Mouse (Mus musculus): Measurements from ENCODE around the gene Matk. TPM values are rescaled to one million over a fixed set of nuclear protein-coding genes. Genes with fewer than 3 reads are reported as not detected.
A peak's percentile ranks its signal among the peaks of the same experiment; 100 is the strongest.
"Not testable (repeated sequence)": the region's sequence is repeated elsewhere in the genome, so short reads cannot be mapped to it uniquely, and the experiment has no call there.

Matk gene
- 21.8 and 37.6 TPM in 2 replicates for polyA plus RNA-seq (2014; fragmentation: Nextera tagmentation; extraction: Ambion mirVana)

DNA sequence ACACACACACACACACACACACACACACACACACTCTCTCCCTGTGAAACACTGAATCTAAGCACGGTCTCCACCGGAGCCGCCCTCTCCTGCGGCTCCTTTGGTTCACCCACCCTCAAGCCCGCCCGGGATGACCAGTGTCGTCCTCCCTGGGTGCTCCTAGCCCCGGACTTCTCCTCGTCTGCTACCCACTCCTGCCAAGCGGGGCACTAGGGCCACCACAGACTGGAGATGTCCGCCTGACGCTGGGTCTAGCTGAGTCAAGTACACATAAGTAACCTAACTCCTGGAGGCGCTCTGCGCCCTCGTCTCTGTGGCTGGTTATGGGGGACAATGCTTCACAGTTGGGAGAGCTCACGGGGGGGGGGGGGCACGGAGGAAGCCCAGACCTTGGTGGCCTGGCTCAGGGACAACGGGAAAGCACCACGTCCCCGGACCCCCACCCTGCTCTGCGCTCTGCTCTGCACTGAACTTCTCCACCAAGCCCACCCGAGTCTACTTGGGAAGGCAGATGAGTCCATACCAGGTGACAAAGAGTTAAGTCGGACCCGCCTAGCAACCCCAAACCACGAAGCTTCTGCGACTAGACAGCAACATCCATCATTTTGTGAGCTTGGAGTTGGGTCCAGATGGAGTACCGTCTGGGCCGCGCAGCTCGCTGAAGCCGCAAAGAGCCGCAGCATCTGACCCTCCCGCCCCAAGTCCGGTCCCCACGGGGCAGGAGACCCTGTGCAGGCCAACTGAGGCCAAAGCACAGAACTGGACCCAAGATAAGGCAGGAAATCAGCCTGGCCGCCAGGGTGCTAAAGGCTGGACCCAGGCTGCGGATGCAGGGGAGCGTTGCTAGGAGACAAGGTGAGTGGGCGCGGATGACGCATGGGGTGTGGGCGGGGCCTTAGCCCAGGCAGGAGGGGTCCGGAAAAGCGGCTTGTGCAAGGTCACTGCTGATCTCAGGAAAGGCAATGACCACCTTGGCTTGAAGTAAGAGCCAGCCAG is at the start of gene Matk:
Gene Matk (plus strand): TSS at position 512 of the 996 bp plus-strand sequence.
- H3K4me1 ChIP-seq (ENCODE audit: control insufficient read depth, insufficient read depth, low read length), result peaks cover 13% of the 10 kb centered on the region
- WGBS, result 10% methylated on average over 42 of the region's 44 CpGs
- peak; percentile 74 for ATAC-seq (ENCODE audit: low read depth)

GRCm38 (mm10) chr10:81202978-81203720 is 49.6 kb upstream of the Matk start:
- no peaks in the 10 kb centered on the region for H3K4me1 ChIP-seq (ENCODE audit: control insufficient read depth, insufficient read depth, low read length)
- no peaks in the 10 kb centered on the region for H3K9me3 ChIP-seq (ENCODE audit: control insufficient read depth, low read length)
- no peak overlapping the region for H3K27ac ChIP-seq (ENCODE audit: low read depth, low read length)
- no peak for ATAC-seq (ENCODE audit: low read depth)
- no peak overlapping the region for H3K9ac ChIP-seq (replicated peaks; ENCODE audit: low read depth, low read length)
- WGBS, result 73% methylated on average over 8 of the region's 8 CpGs
- peaks cover 16% of the 10 kb centered on the region for H3K36me3 ChIP-seq (ENCODE audit: control insufficient read depth, insufficient read depth, low read length)
- H3K4me2 ChIP-seq (ENCODE audit: low read depth, low read length), result no peak overlapping the region
- no peak overlapping the region for H3K4me3 ChIP-seq (ENCODE audit: low read depth, low read length)
- H3K27me3 ChIP-seq (ENCODE audit: control insufficient read depth, insufficient read depth, low read length), result no peaks in the 10 kb centered on the region

More for the DNA sequence above, at the start of gene Matk:
- Histone ChIP-seq H3K9ac (replicated peaks; ENCODE audit: low read depth, low read length) (0 out of 2 replicates have a peak within 1 kb of the TSS, but pooled peaks have one; percentile 26), H3K4me3 (ENCODE audit: low read depth, low read length) (peak within 1 kb of the TSS; percentile 19; the same call in 1 of the 2 replicates), H3K27ac (ENCODE audit: low read depth, low read length) (no peak within 1 kb of the TSS), H3K9me3 (ENCODE audit: control insufficient read depth, low read length) (no peaks in the 10 kb centered on the region), H3K27me3 (ENCODE audit: control insufficient read depth, insufficient read depth, low read length) (peaks cover 20% of the 10 kb centered on the region), H3K4me2 (ENCODE audit: low read depth, low read length) (peak within 1 kb of the TSS; percentile 58), H3K36me3 (ENCODE audit: control insufficient read depth, insufficient read depth, low read length) (peaks cover 7% of the 10 kb centered on the region; the same call in 1 of the 2 replicates)

DNA sequence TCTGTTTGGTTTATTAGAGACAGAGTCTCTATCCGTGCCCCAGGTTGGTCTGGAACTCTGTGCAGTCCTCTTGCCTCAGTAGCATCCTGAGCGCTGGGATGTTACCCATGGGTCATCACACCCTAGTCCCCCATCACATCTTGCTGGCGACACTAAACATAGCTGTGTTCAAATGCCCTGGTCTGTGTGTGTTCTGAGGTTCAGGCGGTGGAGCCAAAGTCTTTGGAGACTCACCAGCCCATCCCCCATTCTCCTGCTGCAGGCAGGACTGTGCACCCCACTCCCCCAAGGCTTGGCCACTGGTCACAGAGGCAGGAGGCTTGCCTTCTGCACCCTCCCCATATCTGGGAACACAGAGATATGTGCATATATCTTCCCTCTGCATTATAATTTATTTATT is 48.6 kb upstream of the Matk start:
- Histone ChIP-seq H3K9ac (replicated peaks; ENCODE audit: low read depth, low read length) (0 out of 2 replicates have a peak overlapping the region, but pooled peaks have one; percentile 1), H3K4me3 (ENCODE audit: low read depth, low read length) (no peak overlapping the region), H3K4me1 (ENCODE audit: control insufficient read depth, insufficient read depth, low read length) (no peaks in the 10 kb centered on the region), H3K9me3 (ENCODE audit: control insufficient read depth, low read length) (no peaks in the 10 kb centered on the region), H3K27me3 (ENCODE audit: control insufficient read depth, insufficient read depth, low read length) (no peaks in the 10 kb centered on the region), H3K4me2 (ENCODE audit: low read depth, low read length) (no peak overlapping the region), H3K36me3 (ENCODE audit: control insufficient read depth, insufficient read depth, low read length) (peaks cover 25% of the 10 kb centered on the region), H3K27ac (ENCODE audit: low read depth, low read length) (no peak overlapping the region)
- ATAC-seq (ENCODE audit: low read depth), result 0 out of 2 replicates have a peak, but pooled peaks have one; percentile 9
- 72% methylated on average over 4 of the region's 4 CpGs for WGBS

GRCm38 (mm10) chr10:81210154-81210553 is 42.6 kb upstream of the Matk start:
- H3K9me3 ChIP-seq (ENCODE audit: control insufficient read depth, low read length), result no peaks in the 10 kb centered on the region
- no peak overlapping the region for H3K4me2 ChIP-seq (ENCODE audit: low read depth, low read length)
- H3K4me1 ChIP-seq (ENCODE audit: control insufficient read depth, insufficient read depth, low read length), result no peaks in the 10 kb centered on the region
- H3K27ac ChIP-seq (ENCODE audit: low read depth, low read length), result no peak overlapping the region
- no peak for ATAC-seq (ENCODE audit: low read depth)
- no peak overlapping the region for H3K9ac ChIP-seq (replicated peaks; ENCODE audit: low read depth, low read length)
- 95% methylated on average over 5 of the region's 5 CpGs for WGBS
- H3K4me3 ChIP-seq (ENCODE audit: low read depth, low read length), result no peak overlapping the region
- H3K36me3 ChIP-seq (ENCODE audit: control insufficient read depth, insufficient read depth, low read length), result peaks cover 72% of the 10 kb centered on the region
- H3K27me3 ChIP-seq (ENCODE audit: control insufficient read depth, insufficient read depth, low read length), result no peaks in the 10 kb centered on the region

- Histone ChIP-seq H3K27ac (ENCODE audit: low read depth, low read length) (no peak overlapping the region), H3K4me2 (ENCODE audit: low read depth, low read length) (no peak overlapping the region), H3K9me3 (ENCODE audit: control insufficient read depth, low read length) (no peaks in the 10 kb centered on the region), H3K4me3 (ENCODE audit: low read depth, low read length) (no peak overlapping the region), H3K27me3 (ENCODE audit: control insufficient read depth, insufficient read depth, low read length) (no peaks in the 10 kb centered on the region), H3K36me3 (ENCODE audit: control insufficient read depth, insufficient read depth, low read length) (peaks cover 55% of the 10 kb centered on the region), H3K4me1 (ENCODE audit: control insufficient read depth, insufficient read depth, low read length) (no peaks in the 10 kb centered on the region), H3K9ac (replicated peaks; ENCODE audit: low read depth, low read length) (no peak overlapping the region)
- ATAC-seq (ENCODE audit: low read depth), result no peak
- 86% methylated on average over 6 of the region's 6 CpGs for WGBS
Observed at GRCm38 (mm10) chr10:81216260-81216659, 36.5 kb upstream of the Matk start.

DNA sequence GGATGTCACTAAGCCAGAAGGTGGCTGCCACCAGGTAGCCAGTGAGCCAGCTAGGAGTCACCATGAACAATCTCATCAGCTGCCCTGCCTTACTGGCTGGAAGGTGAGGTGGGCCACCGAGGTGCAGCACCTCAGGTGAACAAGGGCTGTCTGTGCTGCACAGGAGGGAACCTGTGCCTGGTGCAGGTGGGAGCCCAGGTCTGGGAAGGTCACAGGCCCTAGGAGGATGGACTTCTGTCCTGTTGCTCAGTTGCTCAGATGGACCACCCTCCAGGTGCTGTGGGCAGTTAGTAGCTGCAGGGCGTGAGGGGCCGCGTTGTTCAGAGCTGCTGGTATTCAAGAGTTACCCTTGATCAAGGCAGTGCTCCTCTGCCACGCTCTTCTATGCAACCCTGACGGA is 35.9 kb upstream of the Matk start:
- Histone ChIP-seq H3K27ac (ENCODE audit: low read depth, low read length) (no peak overlapping the region), H3K4me3 (ENCODE audit: low read depth, low read length) (no peak overlapping the region), H3K4me1 (ENCODE audit: control insufficient read depth, insufficient read depth, low read length) (no peaks in the 10 kb centered on the region), H3K9ac (replicated peaks; ENCODE audit: low read depth, low read length) (no peak overlapping the region), H3K36me3 (ENCODE audit: control insufficient read depth, insufficient read depth, low read length) (peaks cover 57% of the 10 kb centered on the region), H3K27me3 (ENCODE audit: control insufficient read depth, insufficient read depth, low read length) (no peaks in the 10 kb centered on the region), H3K4me2 (ENCODE audit: low read depth, low read length) (no peak overlapping the region), H3K9me3 (ENCODE audit: control insufficient read depth, low read length) (no peaks in the 10 kb centered on the region)
- no peak for ATAC-seq (ENCODE audit: low read depth)
- WGBS, result 89% methylated on average over 6 of the region's 6 CpGs

DNA sequence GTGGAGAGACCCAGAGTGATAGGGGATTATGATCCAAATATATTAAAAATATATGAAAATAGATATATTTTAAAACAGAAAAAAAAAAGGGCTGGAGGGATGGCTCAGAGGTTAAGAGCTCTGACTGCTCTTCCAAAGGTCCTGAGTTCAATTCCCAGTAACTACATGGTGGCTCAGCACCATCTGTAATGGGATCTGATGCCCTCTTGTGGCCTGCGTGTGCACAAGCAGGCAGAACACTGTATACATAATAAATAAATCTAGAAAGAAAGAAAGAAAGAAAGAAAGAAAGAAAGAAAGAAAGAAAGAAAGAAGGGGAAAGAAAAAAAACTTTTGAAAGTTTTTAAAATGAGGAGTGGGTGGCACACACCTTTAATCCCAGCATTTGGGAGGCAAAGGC is 35.5 kb upstream of the Matk start:
- H3K4me3 ChIP-seq (ENCODE audit: low read depth, low read length); H3K9ac ChIP-seq (replicated peaks; ENCODE audit: low read depth, low read length); H3K27me3 ChIP-seq (ENCODE audit: control insufficient read depth, insufficient read depth, low read length); H3K9me3 ChIP-seq (ENCODE audit: control insufficient read depth, low read length); H3K27ac ChIP-seq (ENCODE audit: low read depth, low read length); ATAC-seq (ENCODE audit: low read depth); H3K4me1 ChIP-seq (ENCODE audit: control insufficient read depth, insufficient read depth, low read length); H3K4me2 ChIP-seq (ENCODE audit: low read depth, low read length): not testable (repeated sequence)
- WGBS, result 17% methylated on average over 1 of the region's 1 CpGs
- H3K36me3 ChIP-seq (ENCODE audit: control insufficient read depth, insufficient read depth, low read length), result peaks cover 55% of the 10 kb centered on the region

DNA sequence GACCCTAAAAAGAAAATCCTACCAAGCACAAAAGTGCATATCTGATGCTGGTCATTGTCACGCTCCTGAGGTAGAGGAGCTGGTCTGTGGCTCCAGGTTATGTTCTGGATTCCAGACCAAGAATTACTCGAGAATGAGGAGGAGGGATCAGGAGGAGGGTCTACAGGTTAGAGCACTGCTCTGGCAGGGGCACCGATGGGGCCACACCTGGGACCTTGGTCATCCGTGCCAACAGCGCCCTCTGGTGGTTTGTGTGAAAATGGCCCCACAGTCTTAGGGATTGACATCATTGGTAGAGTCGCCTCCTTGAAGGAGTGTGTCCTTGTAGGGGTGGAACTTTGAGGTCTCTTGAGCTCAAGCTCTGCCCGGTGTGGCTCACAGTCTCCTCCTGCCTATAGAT is 34.8 kb upstream of the Matk start:
- H3K27me3 ChIP-seq (ENCODE audit: control insufficient read depth, insufficient read depth, low read length), result no peaks in the 10 kb centered on the region
- H3K4me3 ChIP-seq (ENCODE audit: low read depth, low read length), result no peak overlapping the region
- WGBS, result 37% methylated on average over 7 of the region's 7 CpGs
- H3K36me3 ChIP-seq (ENCODE audit: control insufficient read depth, insufficient read depth, low read length), result peaks cover 48% of the 10 kb centered on the region
- H3K4me2 ChIP-seq (ENCODE audit: low read depth, low read length), result no peak overlapping the region
- no peaks in the 10 kb centered on the region for H3K4me1 ChIP-seq (ENCODE audit: control insufficient read depth, insufficient read depth, low read length)
- H3K27ac ChIP-seq (ENCODE audit: low read depth, low read length), result no peak overlapping the region
- H3K9me3 ChIP-seq (ENCODE audit: control insufficient read depth, low read length), result no peaks in the 10 kb centered on the region
- H3K9ac ChIP-seq (replicated peaks; ENCODE audit: low read depth, low read length), result no peak overlapping the region
- peak; percentile 60; the same call in 1 of the 2 replicates for ATAC-seq (ENCODE audit: low read depth)

Measured in neural tube, embryonic 14.5 days (tissue).